Mouse (Mus musculus) T-cell, adult 2 months (primary cell): ENCODE measurements around the gene Olfr320.
A peak's percentile ranks its signal among the peaks of the same experiment; 100 is the strongest.
"Not testable (repeated sequence)": the region's sequence is repeated elsewhere in the genome, so short reads cannot be mapped to it uniquely, and the experiment has no call there.

Source experiments
- DNase-seq: peaks from one replicate; pipeline ENCODE4 v3.0.0; 2022; ENCODE audit warnings: low spot score

The Olfr320 gene

DNA sequence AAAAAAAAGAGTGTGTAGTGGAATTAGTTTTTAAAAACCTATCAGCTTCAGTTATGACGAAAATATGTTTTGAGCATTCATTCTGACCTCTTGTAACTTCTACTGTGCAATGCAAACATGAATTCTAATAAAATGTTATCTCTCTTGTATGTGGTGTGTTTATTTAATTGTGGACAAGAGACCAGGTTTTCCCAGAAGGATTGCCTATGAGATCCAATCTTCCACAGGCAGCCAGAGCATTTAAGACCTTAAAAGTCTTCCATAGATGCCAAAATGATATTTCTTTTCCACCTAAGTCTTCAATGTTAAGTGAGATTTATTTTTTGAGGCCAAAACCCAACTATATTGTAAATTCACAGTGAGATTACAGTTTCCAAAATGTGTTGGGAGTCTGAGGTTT lies at the start of gene Olfr320:
Olfr320 (plus strand) TSS at position 301 of the 400 bp plus-strand sequence.
- DNase-seq = no peak

DNA sequence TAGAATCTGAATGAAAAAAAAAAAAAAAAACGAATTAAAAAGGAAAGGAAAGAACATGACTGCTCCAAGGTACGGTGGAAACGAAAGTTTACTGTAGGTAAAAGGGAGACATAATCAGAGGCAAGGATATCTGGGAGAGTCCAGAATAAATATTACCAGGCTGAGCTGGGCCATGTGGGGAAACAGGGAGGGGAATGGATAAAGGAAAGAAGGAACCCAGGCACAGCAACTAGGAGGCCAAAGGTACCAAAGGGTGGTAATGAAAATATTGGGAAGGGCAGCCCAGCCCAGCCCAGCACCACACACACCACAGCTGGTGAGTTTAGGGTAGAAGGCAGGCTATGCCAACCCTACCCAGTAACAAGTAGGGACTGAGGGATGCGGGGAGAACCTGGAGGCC lies 46.0 kb upstream of the Olfr320 start:
- no peak for DNase-seq

DNA sequence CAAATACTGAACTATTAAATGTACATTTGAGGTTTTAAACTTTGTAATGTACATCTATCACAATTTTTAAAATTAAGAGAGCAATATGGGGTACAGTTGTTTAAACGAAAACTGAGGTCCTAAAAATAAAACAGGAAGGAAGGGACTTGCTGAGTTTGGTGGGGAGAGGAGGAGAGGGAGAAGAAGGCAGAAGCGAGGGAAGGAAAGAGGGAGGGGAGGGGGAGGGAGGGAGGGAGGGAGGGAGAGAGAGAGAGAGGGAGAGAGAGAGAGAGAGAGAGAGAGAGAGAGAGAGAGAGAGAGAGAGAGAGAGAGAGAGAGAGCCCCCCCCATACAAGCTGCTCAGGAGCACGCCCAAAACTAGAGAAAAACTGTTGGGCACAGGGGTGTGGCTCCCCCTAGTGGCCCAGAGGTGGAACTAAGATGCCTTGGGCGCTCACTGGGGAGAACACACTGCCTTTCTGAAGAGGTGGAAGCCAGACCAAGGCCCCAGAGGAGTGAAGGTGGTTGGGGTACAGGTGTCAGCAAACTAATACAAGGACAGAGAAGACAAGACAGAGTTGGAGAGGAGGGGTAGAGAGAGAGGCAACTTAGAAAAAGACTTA lies 44.4 kb upstream of the Olfr320 start:
- peak; percentile 47 for DNase-seq

DNA sequence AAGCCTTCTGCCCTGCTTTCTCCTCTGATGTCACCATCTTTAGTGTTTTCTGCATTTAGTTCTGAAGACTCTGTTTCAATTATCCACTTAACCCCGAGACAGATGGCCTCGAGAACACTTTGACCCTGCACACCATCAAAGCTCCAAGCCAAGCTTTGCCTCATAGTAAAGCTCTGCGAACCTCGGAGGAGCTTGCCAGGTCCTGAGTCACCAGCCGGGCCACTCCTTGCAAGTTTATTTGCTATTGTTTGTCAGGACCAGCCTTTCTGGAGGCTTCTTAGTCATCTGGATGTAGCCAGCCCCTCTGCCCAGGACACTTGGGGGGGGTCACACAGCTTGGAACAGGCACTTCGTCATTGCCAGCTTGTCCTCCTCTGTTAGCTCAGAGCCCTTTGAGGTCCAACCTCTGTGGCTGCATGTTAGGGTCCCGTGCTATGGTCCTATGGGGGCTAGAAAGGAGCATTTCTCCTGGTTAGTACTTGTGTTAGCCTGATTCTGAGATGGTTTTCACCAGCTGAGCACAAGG lies 42.7 kb upstream of the Olfr320 start:
- no peak for DNase-seq

GRCm38 (mm10) chr11:58640272-58640867 lies 40.5 kb upstream of the Olfr320 start, which contains the start of gene Trim58:
Gene Trim58 (plus strand): TSS chr11:58640465.
- no peak for DNase-seq

DNA sequence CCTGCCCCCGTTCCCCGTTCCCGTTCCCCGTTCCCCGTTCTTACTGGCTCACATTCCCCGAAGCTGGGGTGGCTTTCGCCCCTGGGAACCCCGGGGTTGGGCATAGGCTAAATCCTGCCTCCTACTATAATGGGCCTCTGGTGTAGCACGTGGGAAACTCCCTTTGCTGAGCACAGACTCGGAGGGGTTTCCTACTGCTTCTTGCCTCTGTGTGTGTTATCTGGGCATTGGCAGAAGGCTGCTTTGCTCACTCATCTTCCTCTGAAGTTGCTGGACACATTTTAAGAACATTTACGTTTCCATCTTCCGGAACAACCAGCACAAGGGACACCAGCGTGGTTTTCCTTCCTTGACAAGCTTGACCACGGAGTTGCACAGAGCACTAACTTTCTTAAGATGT lies 39.8 kb upstream of the Olfr320 start:
- DNase-seq = no peak

DNA sequence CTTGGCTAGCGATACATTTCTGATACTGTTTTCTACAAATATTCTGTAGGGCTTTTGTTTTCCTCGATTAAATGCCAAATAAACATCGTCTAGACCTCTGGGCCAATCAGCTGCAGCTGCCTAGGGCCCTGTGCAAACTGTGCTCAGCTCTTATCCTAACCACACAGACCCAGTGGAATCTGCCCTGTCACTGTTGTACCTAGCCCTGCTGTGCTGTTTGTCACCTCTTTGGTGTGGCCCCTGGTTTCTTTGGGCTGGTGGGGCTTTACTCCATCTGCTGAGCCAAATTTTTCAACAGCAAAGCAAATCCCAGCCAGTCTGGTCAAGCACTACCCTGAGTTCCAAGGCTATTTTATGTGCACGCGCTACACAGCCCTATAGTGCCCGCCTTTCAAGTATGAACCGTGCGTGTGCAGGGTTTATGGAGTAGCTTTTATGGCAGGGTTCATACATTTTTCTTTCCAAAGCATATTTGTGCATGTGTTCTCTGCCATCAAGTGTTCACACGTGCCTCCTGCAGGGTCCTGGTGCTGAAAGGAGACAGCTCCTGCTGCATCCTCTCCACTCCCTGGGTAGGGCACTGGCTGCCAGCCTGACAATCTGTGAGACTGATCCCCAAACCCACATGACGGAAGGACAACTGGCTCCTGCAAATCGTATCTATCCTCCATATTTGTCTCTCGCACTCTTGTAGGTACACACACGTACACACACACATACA lies 39.1 kb upstream of the Olfr320 start:
- no peak for DNase-seq

GRCm38 (mm10) chr11:58643350-58643749 lies 37.5 kb upstream of the Olfr320 start:
- peak; percentile 51 for DNase-seq

GRCm38 (mm10) chr11:58655151-58655550 lies 25.7 kb upstream of the Olfr320 start:
- no peak for DNase-seq

- no peak for DNase-seq
Measured at GRCm38 (mm10) chr11:58658596-58658995, 22.3 kb upstream of the Olfr320 start, which contains the start of gene Olfr322. Gene Olfr322 (plus strand): TSS chr11:58658782.

- DNase-seq = no peak
Measured at GRCm38 (mm10) chr11:58669252-58669651, 11.6 kb upstream of the Olfr320 start.

GRCm38 (mm10) chr11:58671825-58672224 lies 9.1 kb upstream of the Olfr320 start:
- DNase-seq = no peak

DNA sequence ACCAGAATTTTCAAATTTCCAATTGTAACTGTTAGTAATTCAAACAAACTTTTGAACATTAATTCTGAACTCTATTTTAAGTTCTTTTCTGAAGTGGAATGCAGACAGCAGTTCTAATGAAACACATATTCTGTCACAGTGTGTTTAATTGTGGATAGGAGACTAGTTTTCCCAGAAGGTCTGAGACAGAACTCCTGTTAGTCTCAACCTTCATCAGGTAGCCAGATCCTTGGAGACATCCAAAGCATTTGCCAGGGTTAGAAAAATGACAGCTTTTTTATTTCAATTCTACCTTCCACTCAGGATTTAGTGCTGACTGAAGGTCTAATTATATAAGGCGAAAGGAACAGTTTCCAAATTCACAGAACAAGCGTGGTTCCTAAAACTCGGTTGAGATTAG lies 18.0 kb downstream of the Olfr320 start, which contains the start of gene Olfr319:
Olfr319 (plus strand) TSS at position 301 of the 400 bp plus-strand sequence.
- DNase-seq = no peak

DNA sequence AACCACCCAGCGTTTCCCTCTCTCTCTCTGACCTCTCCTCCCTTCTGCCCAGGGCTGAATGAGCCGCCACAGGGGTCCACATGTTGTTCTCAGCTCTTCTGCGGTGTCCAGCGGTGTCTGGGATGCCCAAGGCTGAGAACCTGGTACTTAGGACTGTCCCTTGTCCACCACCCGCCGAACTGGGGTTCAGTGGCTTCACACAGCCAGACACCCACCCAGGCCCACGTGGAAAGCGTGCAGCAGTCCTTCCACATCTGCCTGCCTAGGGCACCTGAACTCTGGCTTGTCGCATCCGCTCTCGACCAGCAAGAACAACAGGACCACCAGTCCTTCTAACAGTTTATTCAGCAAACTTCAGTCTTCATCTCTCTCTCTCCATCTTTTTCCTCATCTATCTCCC lies 28.2 kb downstream of the Olfr320 start:
- no peak for DNase-seq

DNA sequence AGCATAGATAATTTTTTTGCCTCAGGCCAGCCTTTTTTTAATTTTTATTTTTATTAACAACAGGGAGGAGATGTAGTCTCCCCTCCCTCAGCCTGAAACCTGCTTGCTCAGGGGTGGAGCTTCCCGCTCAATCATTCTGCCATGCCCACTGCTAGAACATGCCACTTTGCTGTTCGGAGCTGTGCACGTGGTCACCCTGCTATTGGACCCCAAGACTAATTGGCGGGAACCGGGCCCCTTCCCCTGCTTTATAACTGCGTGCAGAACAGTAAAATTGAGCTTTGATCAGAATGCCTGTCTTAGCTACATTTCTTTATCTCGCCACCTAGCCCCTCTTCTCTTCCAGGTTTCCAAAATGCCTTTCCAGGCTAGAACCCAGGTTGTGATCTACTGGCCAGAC lies 36.8 kb downstream of the Olfr320 start:
- DNase-seq = not testable (repeated sequence)

- DNase-seq = no peak
Measured at GRCm38 (mm10) chr11:58719701-58720100, 38.8 kb downstream of the Olfr320 start.

- no peak for DNase-seq
Measured at GRCm38 (mm10) chr11:58723914-58724313, 43.0 kb downstream of the Olfr320 start, which contains the start of gene Olfr318. Gene Olfr318 (minus strand): TSS chr11:58724014.

GRCm38 (mm10) chr11:58727896-58728650 lies 47.2 kb downstream of the Olfr320 start:
- not testable (repeated sequence) for DNase-seq

DNA sequence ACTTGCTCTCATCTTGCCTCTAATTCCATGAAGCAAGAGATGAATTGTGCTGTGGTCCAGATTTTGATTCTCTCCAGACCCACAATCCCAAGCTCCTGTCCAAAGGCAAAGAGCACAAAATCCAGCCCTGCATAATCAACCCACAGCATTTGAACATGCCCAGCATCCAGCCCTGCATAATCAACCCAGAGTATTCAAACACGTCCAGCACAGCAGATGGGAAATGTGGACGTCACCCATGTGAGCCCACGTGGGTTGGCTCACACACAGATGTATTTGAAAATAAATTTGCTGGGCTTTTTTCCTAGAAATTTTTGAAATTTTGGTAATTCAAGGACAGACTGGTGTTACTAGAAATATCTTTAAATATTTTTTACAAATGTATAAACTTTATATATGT lies 52.5 kb downstream of the Olfr320 start:
- DNase-seq = no peak
